Mouse (Mus musculus) lung, postnatal 25 days (tissue): ENCODE results near the gene Tnfaip8l1.

Experiments
- DNase-seq: peaks from one replicate; pipeline ENCODE4 v3.0.0; 2022; ENCODE audit warnings: low spot score

Gene Tnfaip8l1

DNA sequence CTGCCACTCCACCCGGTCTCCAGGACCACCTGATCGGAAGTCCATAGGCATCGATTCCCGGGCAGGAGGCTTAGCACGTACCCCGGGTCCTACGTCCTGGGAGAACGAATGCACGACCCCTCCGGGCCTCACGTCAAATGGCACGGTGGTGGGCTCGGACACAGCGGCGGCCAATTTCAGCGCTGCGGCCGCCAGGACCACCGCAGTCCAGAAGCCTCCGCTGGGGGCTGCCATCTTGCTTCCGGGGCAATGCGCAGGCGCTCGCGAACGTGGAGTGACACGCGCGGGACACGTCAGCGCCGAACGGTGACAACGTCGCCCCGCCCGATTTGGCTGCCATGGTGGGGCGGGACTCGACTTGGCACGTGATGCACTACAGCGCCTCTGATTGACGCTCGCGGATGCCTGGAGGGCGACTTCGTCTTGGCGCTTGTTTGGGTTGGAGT, 21.4 kb downstream of the Tnfaip8l1 start, which contains the start of gene Mydgf:
Mydgf (minus strand) TSS at position 263 of the 446 bp plus-strand sequence.
- DNase-seq, result peak; percentile 97

DNA sequence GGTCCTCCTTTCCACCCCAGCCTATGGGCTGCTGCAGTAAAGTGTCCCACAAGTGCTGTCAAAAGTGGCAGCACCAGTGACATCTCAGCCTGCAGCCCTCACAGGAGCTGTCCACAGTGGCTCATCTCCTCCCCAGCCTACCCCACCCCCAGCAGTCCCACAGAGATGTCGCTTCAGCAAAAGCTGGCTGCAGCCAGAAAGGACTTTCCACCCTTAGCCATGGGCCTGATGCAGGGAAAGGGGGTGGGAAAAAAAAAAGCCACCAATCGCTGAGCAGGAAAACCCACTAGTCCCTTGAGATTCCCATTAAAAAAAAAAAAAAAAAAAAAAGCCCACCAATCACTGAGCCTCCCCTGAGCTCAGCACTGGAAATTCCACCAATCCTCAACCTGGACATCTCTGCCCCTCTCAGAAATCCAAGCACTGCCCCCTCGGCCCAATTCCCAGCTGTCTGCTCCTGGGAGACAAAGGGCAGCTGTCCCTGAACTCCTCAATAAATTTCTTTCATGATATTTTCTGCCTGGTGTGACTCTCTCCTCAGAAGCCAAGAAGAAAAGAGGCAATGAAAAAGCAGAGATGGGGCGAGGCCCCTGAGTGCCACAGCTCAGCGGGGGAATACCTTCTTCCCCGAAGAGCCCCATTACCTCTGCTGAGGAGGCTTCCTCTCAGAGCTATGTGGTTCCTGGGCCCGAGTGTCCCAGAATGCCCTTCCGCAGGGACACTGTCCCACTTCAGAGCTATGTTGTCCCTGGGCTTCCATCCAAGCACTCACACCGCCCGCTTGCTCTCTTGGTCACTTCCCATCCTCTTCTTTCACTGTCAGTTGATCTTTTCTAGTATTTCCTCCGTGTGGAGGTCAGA, 23.2 kb downstream of the Tnfaip8l1 start:
- DNase-seq, result peak; percentile 66

DNA sequence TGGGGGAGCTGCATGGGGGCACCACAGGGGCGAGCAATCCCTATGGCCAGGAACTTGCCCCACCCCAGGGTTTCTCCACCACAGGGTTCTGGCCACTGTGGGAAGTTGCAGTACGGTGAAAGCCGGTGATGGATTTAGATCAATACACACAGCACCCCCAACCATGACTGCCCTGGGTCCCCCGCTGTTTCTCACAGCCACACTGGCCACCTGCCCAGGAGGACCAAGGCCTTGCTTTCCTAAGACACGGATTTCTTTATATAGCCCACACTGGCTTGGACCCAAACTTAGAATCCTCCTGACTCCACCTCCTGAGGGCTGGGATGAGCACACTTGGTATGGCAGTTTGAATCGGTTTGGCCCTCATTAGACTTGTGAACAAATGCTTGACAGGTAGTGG, 29.0 kb downstream of the Tnfaip8l1 start:
- no peak for DNase-seq

DNA sequence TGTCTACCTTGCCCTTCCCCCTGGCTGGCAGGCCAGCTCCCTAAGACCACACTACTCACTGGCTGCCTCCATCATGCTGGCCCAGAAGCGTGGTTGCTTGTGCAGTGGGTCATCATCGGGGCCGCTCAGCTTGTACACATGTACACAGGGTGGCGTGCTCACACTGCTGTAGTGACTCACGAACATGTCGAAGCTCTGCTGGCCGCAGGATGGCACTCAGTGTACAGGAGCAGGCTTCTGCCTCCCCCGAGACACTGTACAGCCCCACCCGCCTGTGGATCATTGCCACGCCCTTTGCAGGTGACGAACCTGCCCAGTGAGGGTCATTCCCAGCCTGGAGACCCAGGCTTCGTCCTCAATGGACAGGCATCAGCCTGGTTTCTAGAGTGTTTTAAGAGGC, 32.1 kb downstream of the Tnfaip8l1 start:
- DNase-seq, result no peak

DNA sequence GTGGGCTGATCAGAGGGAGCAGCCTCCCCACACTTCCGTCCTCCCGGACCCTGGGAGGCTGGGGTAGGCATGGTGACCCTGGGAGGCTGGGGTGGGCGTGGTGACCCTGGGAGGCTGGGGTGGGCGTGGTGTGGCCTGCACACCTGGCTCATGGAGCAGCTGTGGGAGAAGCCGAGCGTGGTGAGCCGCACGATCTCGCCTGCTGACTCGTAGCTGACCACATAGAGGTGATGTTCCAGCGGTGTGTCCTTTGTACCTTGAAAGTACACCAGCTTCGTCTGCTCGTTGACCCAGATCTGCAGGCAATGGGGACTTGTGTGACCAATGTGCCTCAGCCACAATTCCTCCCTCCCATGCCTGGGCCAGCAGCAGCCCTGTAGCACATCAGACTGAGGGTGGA, 32.5 kb downstream of the Tnfaip8l1 start:
- DNase-seq, result no peak

DNA sequence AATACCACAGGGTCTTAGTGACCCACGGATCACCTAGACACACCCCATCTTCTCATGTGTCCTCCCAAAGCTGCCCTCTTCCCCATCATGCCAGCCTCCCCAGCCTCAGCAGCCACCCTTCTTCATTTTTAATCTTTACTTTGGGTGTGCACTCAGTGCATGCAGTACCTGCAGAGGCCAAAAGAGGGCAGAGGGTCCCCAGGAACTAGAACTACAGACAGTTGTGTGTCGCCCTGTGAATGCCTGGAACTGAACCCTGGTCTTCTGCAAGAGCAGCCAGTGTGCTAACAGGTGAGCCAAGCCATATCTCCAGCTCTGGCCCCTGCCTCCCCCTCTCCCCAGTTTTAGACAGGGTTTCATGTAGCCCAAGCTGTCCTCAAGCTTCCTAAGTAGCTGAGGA, 34.6 kb downstream of the Tnfaip8l1 start:
- DNase-seq, result no peak

DNA sequence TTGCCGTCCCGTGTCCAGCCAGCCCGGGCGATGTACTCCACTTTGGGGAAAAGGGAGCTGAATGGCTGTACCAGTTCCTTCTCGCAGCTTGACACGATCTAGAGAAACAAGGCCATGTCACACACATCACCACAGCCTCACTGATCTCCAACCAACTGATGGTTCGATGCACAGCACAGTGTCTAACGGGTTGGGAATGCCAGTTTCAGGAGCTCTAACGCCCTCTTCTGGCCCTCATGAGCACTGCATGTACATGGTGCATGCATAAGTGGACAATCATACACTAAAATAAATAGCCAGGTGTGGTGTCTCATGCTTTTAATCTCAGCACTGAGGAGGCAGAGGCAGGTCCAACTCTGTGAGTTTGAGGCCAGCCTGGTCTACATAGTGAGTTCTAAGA, 38.3 kb downstream of the Tnfaip8l1 start:
- no peak for DNase-seq

DNA sequence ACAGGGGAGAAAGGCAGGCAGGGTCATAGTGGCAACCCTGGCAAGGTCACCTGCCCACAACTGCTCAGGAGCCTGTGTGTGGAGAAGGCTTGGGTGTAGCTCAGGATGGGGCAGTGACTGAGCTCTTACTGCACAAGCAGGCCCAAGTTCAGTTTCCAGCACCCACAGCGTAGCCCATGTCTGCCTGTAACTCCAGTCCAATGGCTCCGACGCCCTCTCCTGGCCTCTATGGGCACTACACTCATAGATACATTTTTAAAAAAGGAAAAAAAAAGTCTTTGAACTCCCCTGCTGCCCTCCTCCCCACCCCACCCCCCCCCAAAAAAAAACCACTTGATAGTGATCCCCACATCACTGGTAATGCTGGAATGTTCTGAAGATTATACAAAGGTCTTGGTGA, 39.4 kb downstream of the Tnfaip8l1 start:
- no peak for DNase-seq

DNA sequence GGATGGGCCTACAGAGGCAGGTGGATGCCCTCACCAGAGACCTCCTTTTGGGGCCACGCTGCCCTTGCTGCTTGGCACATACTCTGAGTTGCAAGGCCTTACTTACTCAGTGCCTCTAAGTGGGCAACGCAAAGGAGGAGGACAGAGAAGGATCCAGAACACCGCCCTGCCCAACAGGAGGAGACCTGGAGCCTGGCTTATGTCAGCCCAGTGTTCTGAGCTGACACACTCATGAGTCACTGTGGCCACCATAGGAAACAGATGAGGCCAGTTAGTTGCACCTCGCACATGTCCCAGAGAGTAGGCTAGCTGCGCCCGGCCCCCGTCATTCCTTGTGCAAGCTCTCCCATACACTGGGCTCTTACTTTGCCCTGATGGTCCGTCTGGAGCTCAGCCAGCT, 40.2 kb downstream of the Tnfaip8l1 start:
- DNase-seq, result no peak

DNA sequence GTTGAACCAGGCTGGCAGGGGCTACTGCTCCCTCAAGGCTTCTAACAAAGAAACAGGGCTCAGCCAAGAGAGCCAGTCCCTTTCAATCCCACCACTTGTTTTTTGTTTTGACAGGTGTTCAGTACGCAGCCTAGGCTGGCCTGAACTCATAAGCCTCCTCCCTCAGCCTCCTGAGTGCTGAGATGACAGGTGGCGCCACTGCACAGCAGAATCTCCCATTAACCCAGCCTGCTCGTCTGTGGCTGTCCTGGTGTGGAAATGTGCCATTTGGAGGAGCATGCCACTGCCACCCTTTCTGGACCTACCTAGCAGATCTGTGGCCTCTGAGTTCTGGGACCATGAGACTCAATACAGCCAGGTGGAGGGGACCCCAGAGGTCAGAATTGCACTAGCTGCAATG, 41.5 kb downstream of the Tnfaip8l1 start:
- no peak for DNase-seq

DNA sequence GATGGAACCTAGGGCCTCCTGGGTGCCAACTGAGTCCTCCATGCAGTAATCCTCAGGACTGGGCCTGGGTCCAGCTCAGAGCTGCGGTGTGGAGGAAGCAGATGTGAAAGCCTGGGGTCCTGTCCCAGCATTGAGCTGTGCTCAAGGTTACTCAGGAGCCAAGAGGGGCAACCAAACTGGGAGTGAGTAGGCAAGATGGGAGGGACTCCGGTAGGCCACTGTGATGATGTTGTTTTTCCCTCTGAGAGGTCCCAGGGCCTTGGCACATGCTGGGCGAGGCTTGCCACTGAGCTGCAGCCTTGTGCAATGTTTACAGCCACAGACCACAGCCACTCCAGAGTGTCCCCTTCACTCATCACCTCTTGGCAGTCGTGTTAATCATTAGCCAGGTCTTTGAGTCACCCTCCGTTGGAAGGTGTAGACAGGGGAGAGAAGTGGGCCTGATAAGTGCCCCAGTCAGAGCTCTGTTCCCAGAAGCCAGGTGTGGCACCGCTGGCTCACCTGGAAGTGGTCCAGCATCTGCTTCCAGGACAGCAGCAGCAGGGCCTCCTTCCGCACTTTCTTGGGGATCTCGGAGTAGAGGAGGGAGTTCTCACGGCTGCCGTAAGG, 44.1 kb downstream of the Tnfaip8l1 start:
- peak; percentile 91 for DNase-seq

DNA sequence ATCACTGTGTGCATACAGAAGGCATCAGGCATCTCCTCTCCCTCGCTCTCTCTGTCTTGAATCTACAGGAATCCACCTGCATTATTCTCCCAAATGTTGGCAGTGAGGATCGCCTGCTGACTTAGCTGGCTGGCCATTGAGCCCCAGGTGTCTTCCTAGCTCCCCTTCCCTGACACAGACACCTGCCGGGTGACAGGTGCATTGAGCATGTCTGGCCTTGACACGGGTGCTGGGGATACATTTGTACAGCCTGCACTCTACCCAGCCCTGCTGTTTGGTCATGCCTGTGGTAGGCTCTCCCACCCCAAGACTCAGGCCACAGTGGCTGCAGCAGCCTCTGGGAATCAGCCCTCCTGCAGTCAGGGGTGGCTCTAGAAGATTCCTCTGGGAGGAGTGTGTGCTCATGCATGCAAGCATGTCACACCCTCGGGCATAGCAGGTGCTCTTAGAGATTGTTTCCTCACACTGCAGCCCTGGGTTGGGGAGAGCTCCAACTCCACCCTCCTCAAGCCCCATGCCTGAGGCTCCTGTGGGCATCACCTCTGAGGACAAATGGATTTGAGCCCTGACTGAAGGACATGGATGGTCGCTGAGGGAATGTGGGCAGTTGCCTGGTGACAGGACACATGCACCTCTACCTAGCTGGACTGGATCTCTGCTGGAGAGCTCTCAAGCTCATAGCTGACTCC, 44.9 kb downstream of the Tnfaip8l1 start:
- no peak for DNase-seq

DNA sequence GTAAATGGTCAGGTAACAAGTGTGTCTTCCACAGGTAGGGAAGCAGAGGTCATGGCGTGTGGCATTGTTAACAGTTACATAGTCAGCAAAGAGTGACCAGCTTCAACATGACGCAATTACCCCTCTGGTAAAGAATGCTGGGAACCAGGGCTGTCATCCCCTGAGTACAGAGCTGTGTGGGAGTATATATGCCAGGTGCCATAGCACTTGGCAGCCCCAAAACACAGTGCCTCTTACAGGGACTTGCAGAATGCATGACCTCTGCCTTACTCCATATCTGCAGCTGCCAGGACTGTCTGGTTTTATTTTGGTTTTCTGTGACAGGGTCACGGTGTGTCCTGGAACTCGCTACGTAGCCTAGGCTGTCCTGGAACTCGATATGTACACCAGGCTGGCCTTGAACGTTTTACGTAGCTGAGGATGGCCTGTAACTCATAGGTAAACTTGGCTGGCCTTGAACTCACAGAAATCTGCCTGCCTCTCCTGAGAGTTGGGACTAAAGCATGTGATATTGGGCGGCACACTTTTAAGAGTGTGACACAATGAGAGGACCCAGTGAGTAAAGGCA, 45.8 kb downstream of the Tnfaip8l1 start:
- DNase-seq, result no peak

DNA sequence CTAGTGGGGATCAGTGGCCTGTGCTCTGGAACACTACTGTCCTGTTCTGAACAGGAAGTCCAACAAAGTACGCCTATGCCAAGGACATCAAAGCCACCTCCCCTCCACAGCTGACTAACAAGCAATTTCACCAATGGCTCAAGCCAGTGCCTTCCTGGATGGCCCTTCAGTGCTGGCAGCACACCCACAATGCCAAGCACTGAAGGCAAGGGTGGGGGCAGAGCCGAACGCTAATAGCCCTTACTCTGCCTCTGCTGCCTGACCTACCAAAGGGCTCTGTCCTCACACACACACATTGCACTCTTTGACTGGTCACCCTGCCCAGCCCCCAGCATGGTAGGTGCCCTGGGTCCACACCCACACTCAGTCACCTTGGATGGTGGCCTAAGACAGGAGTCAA, 46.5 kb downstream of the Tnfaip8l1 start:
- peak; percentile 86 for DNase-seq

DNA sequence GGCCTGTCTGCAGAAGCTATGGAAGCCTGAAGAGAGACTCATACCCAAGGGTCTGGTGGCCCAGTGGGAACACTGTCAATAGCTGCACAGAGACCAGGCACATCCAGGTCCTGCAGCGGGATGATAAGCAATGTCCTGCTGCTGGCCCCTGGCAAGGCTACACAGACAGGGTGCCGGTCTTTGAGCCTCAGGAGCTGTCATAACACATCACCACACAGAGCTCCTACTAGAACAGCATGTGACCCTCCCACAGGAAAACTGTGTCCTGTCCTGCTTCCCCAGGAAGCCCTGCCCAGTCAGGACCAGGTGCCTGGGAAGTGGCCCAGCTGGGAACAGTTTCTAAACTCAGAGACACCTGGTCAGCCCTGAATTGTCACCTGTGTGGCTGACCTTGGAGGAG, 48.8 kb downstream of the Tnfaip8l1 start:
- DNase-seq, result no peak

DNA sequence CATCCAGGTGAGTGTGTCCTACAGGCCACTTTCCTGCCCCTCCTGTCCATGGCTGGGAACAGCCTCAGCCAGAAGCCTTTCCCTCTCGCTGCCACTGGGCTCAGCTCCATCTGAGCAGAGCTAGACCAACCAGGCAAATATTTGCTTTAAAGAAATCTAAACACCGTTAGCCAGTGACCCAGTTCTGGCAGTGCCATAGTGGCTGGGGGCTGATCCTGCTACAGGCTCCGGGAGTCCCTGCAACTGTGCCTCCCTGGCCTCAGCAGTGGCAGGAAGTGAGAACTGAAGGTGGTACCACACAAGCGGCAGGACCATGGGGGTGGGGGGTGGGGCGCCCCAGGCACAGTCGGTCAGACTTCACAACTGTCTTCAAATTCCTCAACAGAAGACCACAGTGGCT, 50.4 kb downstream of the Tnfaip8l1 start:
- DNase-seq, result peak; percentile 57

DNA sequence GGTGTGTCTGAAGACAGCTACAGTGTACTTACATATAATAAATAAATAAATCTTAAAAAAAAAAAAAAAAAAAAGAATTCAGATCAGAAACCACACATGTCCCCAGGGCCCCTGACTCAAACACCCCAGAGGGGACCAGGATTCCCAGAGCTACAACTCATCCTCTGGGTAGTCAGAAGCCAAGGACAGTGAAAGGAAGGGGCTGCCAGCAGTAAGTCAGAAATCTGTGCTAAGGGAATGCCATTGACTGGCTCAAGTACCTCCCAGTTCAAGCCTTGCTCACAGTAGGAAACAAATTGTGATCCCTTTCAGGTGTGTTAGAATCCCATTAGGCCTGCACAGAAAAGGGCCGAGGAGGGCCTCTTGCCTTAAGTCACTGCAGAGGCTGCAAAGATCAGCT, 52.0 kb downstream of the Tnfaip8l1 start:
- no peak for DNase-seq

DNA sequence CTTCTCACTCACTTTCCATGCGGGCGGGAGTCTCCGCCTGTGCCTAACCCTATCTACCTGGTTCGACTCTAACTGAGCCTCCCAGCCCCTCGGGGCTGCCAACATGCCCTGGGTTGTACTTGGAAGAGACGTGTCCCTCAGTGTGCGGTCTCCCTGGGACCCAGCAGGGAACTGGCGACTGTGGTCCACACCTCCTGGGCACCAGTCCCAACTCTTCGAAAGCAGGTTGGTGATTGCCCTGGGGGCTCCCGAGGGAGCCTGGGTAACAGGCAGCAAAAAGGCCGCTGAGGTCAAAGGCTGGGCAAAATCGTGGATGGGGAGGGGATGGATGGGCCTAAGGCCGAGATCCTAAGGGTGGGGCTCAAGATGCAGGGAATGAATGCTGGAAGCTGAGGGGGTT, 55.4 kb downstream of the Tnfaip8l1 start:
- DNase-seq, result no peak

DNA sequence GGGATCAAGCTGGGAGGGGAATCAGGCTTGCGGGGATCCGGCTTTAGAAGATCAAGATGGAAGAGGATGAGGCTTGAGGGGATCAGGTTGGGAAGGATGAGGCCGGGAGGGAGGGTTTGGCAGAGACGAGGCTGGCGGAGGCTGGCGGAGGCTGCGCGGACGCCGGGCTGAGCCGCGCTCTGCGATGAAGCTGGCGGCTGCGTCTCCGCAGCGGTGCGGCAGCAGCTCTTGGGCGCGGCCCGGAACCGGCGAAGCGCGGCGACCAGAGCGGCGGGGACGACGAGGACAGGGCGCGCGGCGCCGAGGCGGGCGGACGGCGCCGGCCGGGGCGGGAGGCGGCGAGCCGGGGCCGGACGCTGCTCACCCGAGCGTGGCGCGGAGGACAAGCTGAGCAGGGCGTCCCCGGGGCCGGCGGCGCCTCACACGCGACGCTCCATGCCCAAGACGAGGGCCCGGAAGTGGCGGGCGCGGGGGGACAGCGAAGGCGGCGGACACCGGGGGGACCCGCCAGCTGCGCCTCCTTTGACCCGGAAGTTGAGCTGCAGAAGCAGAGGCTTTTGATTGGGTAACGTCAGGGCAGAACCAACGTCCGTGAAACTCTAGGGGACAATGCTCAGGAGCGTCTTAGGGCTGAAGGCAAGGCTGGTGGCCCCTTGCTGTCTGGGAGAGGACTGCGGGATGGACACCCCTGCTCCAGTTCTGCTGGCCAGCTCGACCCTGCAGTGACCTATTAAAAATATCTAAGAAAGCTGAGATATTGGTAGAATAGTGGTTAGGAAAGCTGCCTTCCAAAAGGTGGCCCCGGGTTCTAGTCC, 56.3 kb downstream of the Tnfaip8l1 start, which contains the start of gene Dpp9:
Dpp9 (minus strand) TSS at position 529 of the 815 bp plus-strand sequence.
- DNase-seq, result peak; percentile 95

DNA sequence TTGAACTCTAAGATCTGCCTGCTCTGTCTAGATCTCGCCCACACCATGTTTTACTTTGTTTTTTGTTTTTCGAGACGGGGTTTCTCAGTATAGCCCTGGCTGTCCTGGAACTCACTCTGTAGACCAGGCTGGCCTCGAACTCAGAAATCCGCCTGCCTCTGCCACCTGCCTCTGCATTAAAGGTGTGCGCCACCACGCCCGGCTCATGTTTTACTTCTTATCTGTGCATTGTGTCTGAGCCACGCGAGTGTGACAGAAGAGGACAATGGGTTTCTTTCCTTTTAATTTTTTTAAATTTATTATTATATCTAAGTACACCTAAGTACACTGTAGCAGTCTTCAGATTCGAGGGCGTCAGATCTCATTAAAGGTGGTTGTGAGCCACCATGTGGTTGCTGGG, 57.0 kb downstream of the Tnfaip8l1 start:
- no peak for DNase-seq

DNA sequence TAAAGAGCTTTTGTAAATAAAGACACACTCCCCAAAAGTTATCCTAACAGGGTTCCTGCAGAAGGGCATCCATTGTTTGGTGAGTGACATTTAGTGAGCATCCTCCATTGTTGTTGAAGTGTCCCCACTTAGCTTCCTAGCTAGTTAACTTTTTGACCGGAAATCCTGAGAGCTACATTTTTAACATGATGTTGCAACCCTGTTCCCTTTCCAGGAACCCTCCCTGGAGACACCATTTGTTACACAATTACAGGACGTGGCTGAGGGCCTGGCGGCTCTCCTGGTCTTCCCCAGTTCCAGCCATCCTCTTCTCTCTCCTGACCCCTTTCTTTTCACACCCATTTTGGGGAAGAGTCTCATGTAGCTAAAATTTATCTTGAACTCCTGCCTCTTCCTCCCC, 57.5 kb downstream of the Tnfaip8l1 start:
- peak; percentile 84 for DNase-seq
